15 mouse cellular contexts compared by ENCODE assay signal in genomic region chr3:148634352-148634751, GRCm38 (mm10).
"Had no signal": no experiment of that assay in that cellular context is flagged by ENCODE, and none has a peak within 500 bp of the region (broad histone marks: within the 10 kb centered on the region; RNA-seq: fewer than 3 reads in every experiment).

No protein-coding gene starts in this region.

- H3K4me2 ChIP-seq: lung, embryonic 14.5 days; midbrain, embryonic 12.5 days; neural tube, embryonic 13.5 days; neural tube, embryonic 15.5 days had no signal

- DNase-seq: midbrain, embryonic 14.5 days; retina, postnatal 1 day; right cerebral cortex, adult 18-20 months; right cerebral cortex, postnatal 25 days; right cerebral cortex, postnatal 4 days; spleen, adult 18-20 months; thymus, adult 18-20 months; thymus, postnatal 14 days; thymus, postnatal 36 days had no signal

- H3K9ac ChIP-seq: lung, embryonic 14.5 days; midbrain, embryonic 12.5 days; neural tube, embryonic 13.5 days; neural tube, embryonic 15.5 days had no signal

- H3K9me3 ChIP-seq: midbrain, embryonic 12.5 days; neural tube, embryonic 13.5 days; neural tube, embryonic 15.5 days had no signal

- ATAC-seq: midbrain, embryonic 16.5 days had no signal

- H3K4me3 ChIP-seq: midbrain, embryonic 12.5 days; myocyte; neural tube, embryonic 13.5 days; neural tube, embryonic 15.5 days had no signal

- H3K27ac ChIP-seq: midbrain, embryonic 12.5 days; neural tube, embryonic 13.5 days; neural tube, embryonic 15.5 days had no signal

- H3K27me3 ChIP-seq: midbrain, embryonic 12.5 days; neural tube, embryonic 13.5 days; neural tube, embryonic 15.5 days had no signal

- H3K36me3 ChIP-seq: midbrain, embryonic 12.5 days; neural tube, embryonic 13.5 days; neural tube, embryonic 15.5 days had no signal
